Mouse (Mus musculus) thymus, adult 2 months (tissue): ENCODE results near the gene Tcerg1l. TPM values are rescaled to one million over a fixed set of nuclear protein-coding genes. Genes with fewer than 3 reads are reported as not detected.

ENCODE experiments used
- DNase-seq: peaks from one replicate; pipeline ENCODE4 v3.0.0; 2021
- H3K27ac ChIP-seq: fragments of 200-500 bp; 2 replicates; pipeline ENCODE4 v1.5.1; 2012; ENCODE audit warnings: low read length, control low read depth; ENCODE audit not compliant: control insufficient read depth, insufficient read depth
- H3K27me3 ChIP-seq: fragments of 200-500 bp; 2 replicates; pipeline ENCODE4 v1.6.1; 2012; ENCODE audit warnings: mild to moderate bottlenecking, low read length, moderate library complexity, mixed read lengths; ENCODE audit not compliant: control insufficient read depth, insufficient read depth
- H3K36me3 ChIP-seq: fragments of 200-500 bp; 2 replicates; pipeline ENCODE4 v1.6.1; 2012; ENCODE audit warnings: mild to moderate bottlenecking, low read length, moderate library complexity; ENCODE audit not compliant: control insufficient read depth, insufficient read depth
- H3K4me1 ChIP-seq: fragments of 200-500 bp; replicated peaks from 2 replicates; pipeline ENCODE4 v1.6.1; 2012; ENCODE audit warnings: low read length; ENCODE audit not compliant: control insufficient read depth, insufficient read depth
- H3K4me3 ChIP-seq: fragments of 200-500 bp; 2 replicates; pipeline ENCODE4 v1.5.1; 2012; ENCODE audit warnings: mild to moderate bottlenecking, low read length, control low read depth, moderate library complexity; ENCODE audit not compliant: control insufficient read depth, insufficient read depth
- CTCF ChIP-seq: fragments of 200-500 bp; IDR thresholded peaks from 2 replicates; pipeline ENCODE4 v1.5.1; 2012; ENCODE audit warnings: mild to moderate bottlenecking, control low read depth, low read length, moderate library complexity, borderline replicate concordance; ENCODE audit not compliant: control insufficient read depth, poor library complexity, insufficient read depth; ENCODE audit errors: extremely low read depth
- POLR2A ChIP-seq: fragments of 200-500 bp; IDR thresholded peaks from 2 replicates; pipeline ENCODE4 v1.6.1; 2012; ENCODE audit warnings: mild to moderate bottlenecking, low read length, control low read depth, moderate library complexity; ENCODE audit not compliant: control insufficient read depth, poor library complexity, insufficient read depth; ENCODE audit errors: extremely low read depth
- WGBS: fragments of 180-500 bp; shearing (Covaris S2); methylation state at CpG from one replicate; pipeline ENCODE4 v1.1.7; 2018; 5-methylcytosine and 5-hydroxymethylcytosine counted together
- polyA plus RNA-seq: library from polyadenylated mRNA; depleted of rRNA; stranded (reverse); fragments of >200 nt; gene quantifications from 2 replicates; pipeline ENCODE4 v1.2.3, GENCODE M21; 2012

Tcerg1l gene
- polyA plus RNA-seq, 1 experiment: 0.85 TPM

DNA sequence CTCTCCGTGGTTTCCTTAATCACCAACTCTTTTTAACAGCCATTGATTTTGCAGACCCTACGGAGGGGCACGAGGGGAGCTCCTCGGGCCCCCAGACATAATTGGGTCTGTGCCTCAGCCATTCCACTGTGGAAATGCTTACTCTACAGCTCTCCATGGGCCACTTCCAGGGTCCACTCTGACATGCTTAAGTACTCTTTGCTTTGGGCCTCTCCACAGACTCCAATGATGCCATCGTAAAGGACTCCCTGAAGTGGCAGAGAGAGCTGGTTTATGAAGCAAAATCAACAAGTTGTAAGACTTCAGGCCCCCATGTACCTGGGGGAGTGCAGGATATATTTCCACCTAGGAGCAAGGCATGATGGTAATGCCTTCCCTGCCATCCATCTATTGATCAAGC, 112.7 kb downstream of the Tcerg1l start:
- Histone ChIP-seq H3K27ac (no peak overlapping the region), H3K4me3 (no peak overlapping the region), H3K4me1 (no peaks in the 10 kb centered on the region), H3K36me3 (no peaks in the 10 kb centered on the region), H3K27me3 (no peaks in the 10 kb centered on the region)
- no peak for TF ChIP-seq POLR2A
- no peak for TF ChIP-seq CTCF
- no peak for DNase-seq
- 86% methylated on average over 5 of the region's 5 CpGs for WGBS

DNA sequence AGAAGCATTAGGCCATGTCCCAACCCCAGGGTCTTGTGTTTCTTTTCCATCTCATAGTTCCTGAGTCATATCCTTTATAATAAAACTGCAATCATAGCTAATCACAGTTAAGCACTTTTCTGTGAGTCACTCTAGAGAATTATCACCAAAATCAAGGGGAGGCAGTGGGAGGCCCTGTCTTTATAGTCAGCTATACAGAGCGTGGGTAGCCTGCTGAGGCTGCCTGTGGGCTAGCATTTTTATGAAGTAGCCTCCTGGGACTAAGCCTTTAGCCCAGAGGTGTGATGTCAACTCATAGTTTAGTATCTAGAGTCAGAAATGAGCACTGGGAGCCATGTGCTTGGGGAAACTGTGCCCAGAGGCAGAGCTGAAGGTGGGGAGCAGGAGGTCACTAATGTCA, 122.3 kb downstream of the Tcerg1l start:
- Histone ChIP-seq H3K36me3 (no peaks in the 10 kb centered on the region), H3K27ac (no peak overlapping the region), H3K4me3 (no peak overlapping the region), H3K4me1 (no peaks in the 10 kb centered on the region), H3K27me3 (no peaks in the 10 kb centered on the region)
- WGBS: 89% methylated on average over 1 of the region's 1 CpGs
- TF ChIP-seq POLR2A (no peak), CTCF (no peak)
- no peak for DNase-seq

GRCm38 (mm10) chr7:138271328-138271727, 126.2 kb downstream of the Tcerg1l start:
- H3K27ac ChIP-seq: no peak overlapping the region
- no peaks in the 10 kb centered on the region for H3K4me1 ChIP-seq
- H3K36me3 ChIP-seq: no peaks in the 10 kb centered on the region
- WGBS: 89% methylated on average over 7 of the region's 7 CpGs
- no peak for DNase-seq
- no peaks in the 10 kb centered on the region for H3K27me3 ChIP-seq
- H3K4me3 ChIP-seq: no peak overlapping the region
- no peak for TF ChIP-seq POLR2A
- no peak for TF ChIP-seq CTCF

GRCm38 (mm10) chr7:138269386-138269785, 128.1 kb downstream of the Tcerg1l start:
- 89% methylated on average over 8 of the region's 8 CpGs for WGBS
- no peak for DNase-seq
- no peak overlapping the region for H3K4me3 ChIP-seq
- H3K36me3 ChIP-seq: no peaks in the 10 kb centered on the region
- H3K4me1 ChIP-seq: no peaks in the 10 kb centered on the region
- no peak overlapping the region for H3K27ac ChIP-seq
- no peaks in the 10 kb centered on the region for H3K27me3 ChIP-seq
- TF ChIP-seq POLR2A: no peak
- no peak for TF ChIP-seq CTCF

DNA sequence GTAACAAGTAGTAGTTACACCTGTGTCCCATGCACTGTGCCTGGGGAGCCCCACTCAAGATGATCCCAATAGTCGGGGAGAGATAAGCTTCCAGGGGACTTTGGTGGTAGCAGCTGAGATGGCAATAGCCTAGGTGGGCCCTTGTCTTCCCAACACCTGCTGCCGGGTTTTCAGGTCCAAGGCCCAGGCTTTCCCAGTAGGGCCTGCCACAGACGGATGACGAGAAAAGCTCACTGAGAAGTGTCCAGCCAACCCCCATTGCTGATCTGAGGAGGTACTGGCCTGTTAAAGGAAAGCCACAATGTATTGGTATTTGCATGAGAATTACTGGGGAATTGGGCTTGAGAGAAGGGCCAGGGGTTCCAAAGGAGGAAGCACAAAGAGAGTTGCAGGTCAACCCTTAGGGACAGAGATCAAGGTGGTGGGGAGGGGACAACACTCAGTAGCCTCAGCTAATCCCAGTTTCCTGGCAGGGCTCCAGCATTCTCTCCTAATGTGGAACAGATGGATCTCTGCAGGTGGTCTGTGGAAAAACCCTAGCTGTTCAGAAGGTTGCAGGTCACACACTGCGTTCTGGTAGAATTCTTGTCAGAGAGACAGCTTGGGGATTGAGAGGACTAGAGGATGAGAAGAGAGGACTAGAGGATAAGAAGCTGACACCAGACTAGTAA, 129.4 kb downstream of the Tcerg1l start:
- H3K36me3 ChIP-seq: no peaks in the 10 kb centered on the region
- TF ChIP-seq CTCF (no peak), POLR2A (no peak)
- H3K4me1 ChIP-seq: no peaks in the 10 kb centered on the region
- no peaks in the 10 kb centered on the region for H3K27me3 ChIP-seq
- H3K27ac ChIP-seq: no peak overlapping the region
- no peak for DNase-seq
- no peak overlapping the region for H3K4me3 ChIP-seq
- WGBS: 93% methylated on average over 5 of the region's 5 CpGs

- H3K36me3 ChIP-seq: no peaks in the 10 kb centered on the region
- no peak for DNase-seq
- H3K27me3 ChIP-seq: no peaks in the 10 kb centered on the region
- 84% methylated on average over 5 of the region's 5 CpGs for WGBS
- H3K27ac ChIP-seq: no peak overlapping the region
- TF ChIP-seq CTCF: no peak
- no peaks in the 10 kb centered on the region for H3K4me1 ChIP-seq
- no peak overlapping the region for H3K4me3 ChIP-seq
Measured at GRCm38 (mm10) chr7:138248612-138249011, 148.9 kb downstream of the Tcerg1l start.

GRCm38 (mm10) chr7:138248176-138248575, 149.4 kb downstream of the Tcerg1l start:
- TF ChIP-seq CTCF (no peak), POLR2A (no peak)
- 71% methylated on average over 3 of the region's 3 CpGs for WGBS
- DNase-seq: no peak

More at GRCm38 (mm10) chr7:138248176-138248575, 149.4 kb downstream of the Tcerg1l start:
- no peaks in the 10 kb centered on the region for H3K27me3 ChIP-seq
- no peaks in the 10 kb centered on the region for H3K4me1 ChIP-seq
- H3K27ac ChIP-seq: no peak overlapping the region
- no peak overlapping the region for H3K4me3 ChIP-seq
- H3K36me3 ChIP-seq: no peaks in the 10 kb centered on the region
